Mouse (Mus musculus) liver, postnatal 0 days (tissue): ENCODE measurements at regions not wholly inside any gene's neighbourhood (a gene's known extent, or its start where the extent isn't known, plus 50 kb on each side); places are given as distances from the start of the nearest gene placed in this dataset.

Experiments used
- CTCF ChIP-seq: sonication (generic); IDR thresholded peaks from 2 replicates; pipeline ENCODE4 v1.5.1; 2016; ENCODE audit warnings: antibody characterized with exemption, low read depth
- EP300 ChIP-seq: IDR thresholded peaks from 2 replicates; pipeline ENCODE4 v1.6.1; 2016; ENCODE audit warnings: antibody characterized with exemption, low read depth, mild to moderate bottlenecking

GRCm38 (mm10) chr6:140108083-140108482 is 66.8 kb upstream of the Plcz1 start:
- no peak for TF ChIP-seq CTCF
- TF ChIP-seq EP300: no peak
